16 mouse cellular contexts compared by ENCODE assay signal in the genomic region with DNA sequence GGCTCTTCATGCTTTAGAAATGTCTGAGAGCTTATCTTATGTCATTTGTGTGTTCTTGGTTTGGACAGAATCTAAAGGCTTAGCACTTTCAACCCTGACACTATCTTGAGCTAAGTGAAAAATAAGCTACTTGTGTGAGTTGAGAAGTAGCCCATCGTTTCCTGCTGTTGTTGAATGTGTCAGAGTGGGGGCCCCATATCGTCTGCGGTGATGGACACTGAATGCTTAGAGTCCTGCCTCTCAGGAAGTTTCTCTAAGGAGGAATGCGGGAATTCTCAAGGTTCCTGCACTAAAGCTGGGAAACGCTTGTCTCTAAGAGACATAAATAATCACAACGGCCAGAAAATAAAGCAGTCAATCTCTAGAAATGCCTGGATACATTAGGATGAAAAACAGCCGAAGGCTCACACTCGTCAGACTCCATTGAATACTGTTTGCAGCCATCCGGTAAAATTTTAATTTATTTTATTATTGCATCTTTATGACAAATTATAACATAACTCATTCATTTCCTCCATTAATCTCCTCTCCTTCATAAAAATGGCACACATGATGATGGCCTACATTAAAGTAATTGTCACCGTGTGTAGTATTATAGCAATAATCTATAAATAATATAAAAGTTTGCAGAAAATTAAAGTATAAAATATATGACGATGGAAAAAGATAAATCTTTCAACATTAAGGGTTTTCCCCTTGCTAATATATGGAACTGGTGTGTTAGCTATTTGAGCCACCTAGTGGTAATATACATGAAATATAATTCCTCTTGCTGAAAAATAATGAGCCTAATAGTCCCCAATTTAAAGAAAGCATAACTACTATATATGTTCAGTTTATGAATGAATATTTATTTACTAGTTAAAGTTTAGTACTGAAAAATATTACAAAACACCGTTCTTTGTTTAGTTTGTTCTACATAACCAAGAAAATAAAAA.
DNase-seq lines count a peak whose midpoint lies in the region; TF ChIP-seq lines count a peak whose summit lies in the region.
"Had no signal": no experiment of that assay in that cellular context is flagged by ENCODE, and none has a peak within 500 bp of the region (broad histone marks: within the 10 kb centered on the region; RNA-seq: fewer than 3 reads in every experiment).

No protein-coding gene starts in this region.

- intact Hi-C loops in gastrocnemius, adult 2 months (cut with DNase I): no loop called here

- peak; percentile 52 for TF ChIP-seq CTCF in gastrocnemius, adult 2 months (IDR thresholded peaks at IDR 0.05)

- H3K4me3 ChIP-seq in gastrocnemius, adult 2 months: no peak overlapping the region
- H3K4me3 ChIP-seq: erythroblast, embryonic 14.5 days; limb, embryonic 15.5 days; stomach, embryonic 15.5 days had no signal

- no peak overlapping the region for H3K27ac ChIP-seq in gastrocnemius, adult 2 months
- H3K27ac ChIP-seq: limb, embryonic 15.5 days; stomach, embryonic 15.5 days had no signal

- DNase-seq in gastrocnemius, adult 2 months: no peak
- no peak for DNase-seq in gastrocnemius, postnatal 4 days (ENCODE audit: low spot score in 2 of 2)
- DNase-seq in kidney, postnatal 10 days: peak; percentile 13
- DNase-seq in kidney, adult 8-10 months: no peak
- peak; percentile 30 for DNase-seq in retina, embryonic 14.5 days (ENCODE audit: low spot score)
- no peak for DNase-seq in retina, postnatal 1 day
- no peak for DNase-seq in adrenal gland, adult 2 months
- no peak for DNase-seq in left cerebral cortex, adult 8-10 months (ENCODE audit: low spot score in 2 of 2)
- DNase-seq: cerebellum, adult 11-12 months; heart, postnatal 4 days; kidney, postnatal 36 days; right cerebral cortex, postnatal 4 days; thymus, postnatal 36 days had no signal

Comparison
In these comparisons a context has a peak if more than half of its experiments do, and no peak if none do; other contexts are left out.
1. DNase-seq: peak in kidney, postnatal 10 days (single experiment) and retina, embryonic 14.5 days (single experiment); none in gastrocnemius, adult 2 months (single experiment), gastrocnemius, postnatal 4 days (0 of 2), kidney, adult 8-10 months (0 of 2), retina, postnatal 1 day (single experiment), adrenal gland, adult 2 months (single experiment) and left cerebral cortex, adult 8-10 months (0 of 2).